Mouse (Mus musculus) heart, embryonic 15.5 days (tissue): ENCODE measurements around the gene Peli2. TPM values are rescaled to one million over a fixed set of nuclear protein-coding genes. Genes with fewer than 3 reads are reported as not detected.
A peak's percentile ranks its signal among the peaks of the same experiment; 100 is the strongest.

Experiments
- ATAC-seq: fragments of 200-750 bp; cut with Nextera tagmentation; replicated peaks from 2 replicates; pipeline ENCODE4 v1.8.0; 2017; ENCODE audit warnings: low read depth, moderate TSS enrichment; ENCODE audit not compliant: insufficient number of reproducible peaks, insufficient read depth, low FRiP score
- H3K27ac ChIP-seq: fragments of 300-500 bp; sonication (generic); 2 replicates; pipeline ENCODE4 v1.5.1; 2015; ENCODE audit warnings: mild to moderate bottlenecking, inconsistent platforms
- H3K27me3 ChIP-seq: fragments of 300-500 bp; sonication (generic); 2 replicates; pipeline ENCODE4 v1.6.1; 2015; ENCODE audit warnings: inconsistent platforms
- H3K36me3 ChIP-seq: fragments of 300-500 bp; sonication (generic); 2 replicates; pipeline ENCODE4 v1.6.1; 2015; ENCODE audit warnings: mild to moderate bottlenecking, inconsistent platforms
- H3K4me1 ChIP-seq: fragments of 300-500 bp; sonication (generic); replicated peaks from 2 replicates; pipeline ENCODE4 v1.6.1; 2015; ENCODE audit warnings: inconsistent platforms
- H3K4me2 ChIP-seq: fragments of 300-500 bp; sonication (generic); 2 replicates; pipeline ENCODE4 v1.6.1; 2015; ENCODE audit warnings: inconsistent platforms, mild to moderate bottlenecking, moderate library complexity
- H3K4me3 ChIP-seq: fragments of 300-500 bp; sonication (generic); 2 replicates; pipeline ENCODE4 v1.5.1; 2015; ENCODE audit warnings: mild to moderate bottlenecking, inconsistent platforms
- H3K9ac ChIP-seq: fragments of 300-500 bp; sonication (generic); 2 replicates; pipeline ENCODE4 v1.6.1; 2015; ENCODE audit warnings: mild to moderate bottlenecking, inconsistent platforms
- H3K9me3 ChIP-seq: fragments of 300-500 bp; sonication (generic); replicated peaks from 2 replicates; pipeline ENCODE4 v1.6.1; 2016; ENCODE audit warnings: inconsistent platforms
- WGBS: fragments of 180-500 bp; shearing (Covaris S2); methylation state at CpG from one replicate; pipeline ENCODE4 v1.1.7; 2015; ENCODE audit warnings: mixed read lengths; 5-methylcytosine and 5-hydroxymethylcytosine counted together
- polyA plus RNA-seq: library from polyadenylated mRNA; unstranded; fragments of >200 nt; fragmentation: Nextera tagmentation; extraction: Ambion mirVana; gene quantifications from 2 replicates; pipeline ENCODE4 v1.2.1, GENCODE M21; 2015

The Peli2 gene
- polyA plus RNA-seq, 1 experiment from 2014 or later, result 2.3 TPM

DNA sequence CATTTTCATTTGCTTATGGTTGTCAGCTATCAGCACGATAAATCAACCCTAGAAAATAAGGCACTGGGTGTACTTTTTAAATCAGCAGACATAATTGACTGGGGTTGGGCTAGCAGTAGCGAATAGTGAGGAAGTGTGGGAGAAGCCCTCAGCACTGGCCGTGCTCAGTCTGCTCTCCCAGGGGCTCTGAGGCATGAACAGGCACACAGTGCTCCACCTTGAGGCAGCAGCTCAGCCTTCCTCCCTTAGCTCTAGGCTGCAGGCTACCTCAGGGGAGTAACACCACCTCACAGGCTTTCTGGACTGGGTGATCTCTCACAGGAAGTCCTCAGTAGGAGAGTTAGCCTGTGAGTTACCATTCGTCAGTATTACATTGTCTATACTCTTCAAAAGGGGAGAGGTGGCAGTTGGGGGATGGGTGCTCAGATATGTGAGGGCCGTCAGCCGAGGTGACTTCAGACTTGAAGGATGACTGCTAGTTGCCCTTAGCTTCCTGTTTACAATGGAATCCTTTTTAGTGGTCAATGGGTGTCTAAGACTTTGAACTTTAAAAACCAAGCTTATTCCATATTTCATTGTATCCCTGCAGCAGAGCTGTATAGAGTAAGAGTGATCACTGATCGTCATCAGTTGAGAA lies 105.3 kb downstream of the Peli2 start:
- ATAC-seq, result no peak
- Histone ChIP-seq H3K4me3 (no peak overlapping the region), H3K27me3 (no peaks in the 10 kb centered on the region), H3K4me1 (no peaks in the 10 kb centered on the region; the same call in 1 of the 2 replicates), H3K27ac (no peak overlapping the region), H3K9me3 (no peaks in the 10 kb centered on the region), H3K36me3 (no peaks in the 10 kb centered on the region), H3K4me2 (no peak overlapping the region), H3K9ac (no peak overlapping the region)
- 54% methylated on average over 7 of the region's 7 CpGs for WGBS

DNA sequence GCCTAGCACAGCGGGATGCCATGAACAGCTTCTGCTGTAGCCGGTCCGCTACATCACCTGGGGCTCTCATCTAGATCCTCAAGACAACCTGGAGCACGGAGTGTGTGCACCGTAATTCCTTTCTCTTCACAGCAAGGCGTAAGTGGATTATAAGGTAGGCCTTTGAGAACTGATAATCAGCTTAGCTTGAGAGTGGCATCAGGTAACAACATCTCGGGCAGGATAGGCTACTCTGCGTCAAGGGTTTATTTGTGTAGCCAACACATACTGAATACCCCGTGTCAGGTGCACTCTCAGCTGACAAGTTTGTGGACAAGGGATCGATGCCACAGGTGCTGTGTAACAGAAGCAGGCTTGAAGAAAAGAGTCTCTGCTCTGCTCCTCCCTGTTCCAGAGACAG lies 106.1 kb downstream of the Peli2 start:
- 80% methylated on average over 10 of the region's 10 CpGs for WGBS
- H3K9ac ChIP-seq, result no peak overlapping the region
- H3K27ac ChIP-seq, result no peak overlapping the region
- H3K27me3 ChIP-seq, result no peaks in the 10 kb centered on the region
- H3K36me3 ChIP-seq, result no peaks in the 10 kb centered on the region
- ATAC-seq, result no peak
- H3K4me1 ChIP-seq, result no peaks in the 10 kb centered on the region; the same call in 1 of the 2 replicates
- H3K4me2 ChIP-seq, result no peak overlapping the region
- no peaks in the 10 kb centered on the region for H3K9me3 ChIP-seq
- H3K4me3 ChIP-seq, result no peak overlapping the region

DNA sequence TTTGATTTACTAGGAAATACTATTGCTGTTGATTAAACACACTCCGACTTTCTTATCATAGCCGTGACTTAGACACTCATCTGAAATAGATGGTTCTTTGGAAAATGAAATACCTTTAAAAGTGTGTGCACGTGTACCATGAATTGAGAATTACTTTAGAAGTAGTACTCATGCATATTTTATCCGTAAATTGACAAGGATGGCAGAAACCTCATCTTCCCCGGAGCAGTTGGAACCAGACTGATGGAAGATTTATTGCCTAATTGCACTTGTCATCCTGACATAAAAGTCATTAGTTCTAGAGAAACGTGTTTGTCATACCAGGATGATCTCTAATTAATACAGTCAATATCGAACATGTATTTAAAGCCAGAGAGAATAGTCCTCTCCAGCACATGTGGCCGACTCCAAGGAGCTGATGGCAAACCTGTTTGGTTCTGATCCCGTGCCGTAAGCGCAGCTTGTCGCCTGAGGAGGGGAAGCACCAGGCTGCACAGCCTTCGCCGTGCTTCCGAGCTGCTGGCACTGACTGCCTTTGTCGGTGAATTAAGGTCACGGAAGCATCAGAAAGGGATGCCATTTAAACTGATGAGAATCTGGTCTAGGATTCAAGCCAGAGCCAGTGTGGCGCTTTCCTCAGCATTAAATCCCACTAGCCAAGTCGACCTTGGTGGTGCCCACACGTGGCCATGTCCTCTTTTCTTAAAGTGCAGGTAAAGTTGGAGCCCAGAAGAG lies 114.3 kb downstream of the Peli2 start:
- ATAC-seq, result no peak
- H3K4me2 ChIP-seq, result no peak overlapping the region
- no peak overlapping the region for H3K9ac ChIP-seq
- peaks cover 4% of the 10 kb centered on the region; the same call in 1 of the 2 replicates for H3K27me3 ChIP-seq
- WGBS, result 83% methylated on average over 20 of the region's 20 CpGs
- no peaks in the 10 kb centered on the region for H3K36me3 ChIP-seq
- H3K4me3 ChIP-seq, result no peak overlapping the region
- H3K4me1 ChIP-seq, result no peaks in the 10 kb centered on the region
- no peak overlapping the region for H3K27ac ChIP-seq
- no peaks in the 10 kb centered on the region for H3K9me3 ChIP-seq

DNA sequence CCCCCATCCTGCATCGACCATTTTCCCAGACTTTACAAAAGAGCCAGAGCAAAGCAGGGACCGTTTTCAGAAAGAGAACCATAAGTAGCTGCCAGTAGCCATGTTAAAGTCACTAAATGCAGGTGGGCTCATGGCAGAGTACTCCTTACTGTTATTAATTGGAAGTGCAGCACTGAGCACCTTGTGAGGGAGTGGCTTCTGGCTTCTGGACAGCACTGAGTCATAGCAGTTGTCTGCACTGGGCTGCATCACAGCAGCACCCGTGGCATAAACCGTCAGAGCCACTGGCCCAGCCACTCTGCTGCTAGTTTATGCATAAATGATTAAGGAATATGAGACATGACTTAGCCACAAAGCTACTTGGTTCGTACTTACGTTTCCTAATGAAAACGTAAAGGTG lies 120.7 kb downstream of the Peli2 start:
- Histone ChIP-seq H3K4me1 (no peaks in the 10 kb centered on the region; the same call in 1 of the 2 replicates), H3K4me2 (no peak overlapping the region), H3K27ac (no peak overlapping the region), H3K9ac (no peak overlapping the region), H3K4me3 (no peak overlapping the region), H3K36me3 (no peaks in the 10 kb centered on the region), H3K27me3 (0 out of 2 replicates have a peak, but pooled peaks cover 3% of the 10 kb centered on the region), H3K9me3 (no peaks in the 10 kb centered on the region)
- no peak for ATAC-seq
- 77% methylated on average over 7 of the region's 7 CpGs for WGBS

DNA sequence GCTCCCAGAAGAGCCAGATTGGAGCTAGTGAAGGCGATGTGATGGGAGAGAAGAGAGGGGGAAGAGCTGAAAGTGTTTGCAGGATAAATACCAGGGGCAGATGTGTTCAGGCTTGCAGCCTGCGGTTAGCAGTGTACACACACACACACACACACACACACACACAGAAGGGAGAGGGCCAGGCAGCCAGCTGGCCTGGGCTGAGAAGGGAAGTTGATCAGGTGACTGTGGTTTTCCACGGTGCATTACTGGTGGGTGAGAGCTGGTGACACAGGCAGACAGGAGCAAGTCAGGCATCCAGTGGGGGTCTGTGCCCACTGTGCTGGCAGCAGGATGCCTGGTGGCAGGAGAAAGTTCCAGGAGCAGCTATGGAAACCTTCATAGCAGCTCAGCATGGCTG lies 125.6 kb downstream of the Peli2 start:
- no peak overlapping the region for H3K4me2 ChIP-seq
- no peak overlapping the region for H3K27ac ChIP-seq
- WGBS, result 62% methylated on average over 3 of the region's 3 CpGs
- H3K9me3 ChIP-seq, result no peaks in the 10 kb centered on the region
- H3K9ac ChIP-seq, result no peak overlapping the region
- H3K36me3 ChIP-seq, result no peaks in the 10 kb centered on the region
- H3K27me3 ChIP-seq, result peaks cover 10% of the 10 kb centered on the region; the same call in 1 of the 2 replicates
- no peaks in the 10 kb centered on the region; the same call in 1 of the 2 replicates for H3K4me1 ChIP-seq
- H3K4me3 ChIP-seq, result no peak overlapping the region
- ATAC-seq, result peak; percentile 47; the same call in 1 of the 2 replicates

DNA sequence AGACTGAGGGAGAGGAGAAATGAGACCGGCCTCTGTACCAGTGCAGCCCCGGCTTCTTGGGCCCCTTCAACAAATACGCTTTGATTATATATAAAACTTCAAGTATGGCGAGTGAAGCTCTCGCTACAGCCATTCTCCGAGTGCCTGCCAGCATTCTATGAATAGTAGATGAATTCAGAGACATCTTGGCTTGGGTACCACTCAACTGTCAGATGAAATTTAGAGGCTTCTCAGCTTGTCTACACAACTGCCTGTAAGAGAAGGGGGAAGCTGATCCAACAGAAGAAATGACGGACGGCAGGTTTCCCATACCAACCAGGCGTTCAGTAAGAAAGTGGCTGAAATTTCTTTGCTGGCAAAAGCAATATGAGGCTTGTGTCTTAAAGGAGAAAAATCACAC lies 126.3 kb downstream of the Peli2 start:
- ATAC-seq, result no peak
- peaks cover 17% of the 10 kb centered on the region for H3K27me3 ChIP-seq
- WGBS, result 85% methylated on average over 9 of the region's 9 CpGs
- no peak overlapping the region for H3K4me2 ChIP-seq
- no peaks in the 10 kb centered on the region for H3K36me3 ChIP-seq
- no peak overlapping the region for H3K9ac ChIP-seq
- no peaks in the 10 kb centered on the region for H3K9me3 ChIP-seq
- no peak overlapping the region for H3K4me3 ChIP-seq
- H3K4me1 ChIP-seq, result no peaks in the 10 kb centered on the region; the same call in 1 of the 2 replicates
- H3K27ac ChIP-seq, result no peak overlapping the region

DNA sequence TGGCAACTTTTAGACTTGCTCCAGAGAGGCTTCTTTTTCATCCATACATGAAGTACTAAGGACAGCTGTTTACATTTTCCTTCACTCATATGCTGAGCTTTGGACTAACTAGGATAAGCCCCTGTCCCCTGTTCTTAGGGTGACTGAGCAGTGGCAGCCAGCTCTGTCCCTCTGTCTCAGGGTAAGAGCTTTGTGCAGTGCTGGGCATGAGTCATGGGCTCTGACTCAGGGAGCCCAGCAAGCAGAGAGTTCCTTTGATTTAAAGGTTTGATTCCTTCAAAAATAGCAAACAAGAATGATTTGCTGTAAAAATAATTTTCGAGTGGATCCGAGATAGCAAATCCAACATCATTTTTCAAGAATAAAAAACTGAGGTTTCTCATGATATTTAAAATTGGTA lies 128.8 kb downstream of the Peli2 start:
- Histone ChIP-seq H3K27ac (no peak overlapping the region), H3K27me3 (peaks cover 27% of the 10 kb centered on the region), H3K4me2 (no peak overlapping the region), H3K4me1 (no peaks in the 10 kb centered on the region; the same call in 1 of the 2 replicates), H3K9ac (no peak overlapping the region), H3K36me3 (no peaks in the 10 kb centered on the region), H3K4me3 (no peak overlapping the region), H3K9me3 (no peaks in the 10 kb centered on the region)
- no peak for ATAC-seq
- 78% methylated on average over 2 of the region's 2 CpGs for WGBS

DNA sequence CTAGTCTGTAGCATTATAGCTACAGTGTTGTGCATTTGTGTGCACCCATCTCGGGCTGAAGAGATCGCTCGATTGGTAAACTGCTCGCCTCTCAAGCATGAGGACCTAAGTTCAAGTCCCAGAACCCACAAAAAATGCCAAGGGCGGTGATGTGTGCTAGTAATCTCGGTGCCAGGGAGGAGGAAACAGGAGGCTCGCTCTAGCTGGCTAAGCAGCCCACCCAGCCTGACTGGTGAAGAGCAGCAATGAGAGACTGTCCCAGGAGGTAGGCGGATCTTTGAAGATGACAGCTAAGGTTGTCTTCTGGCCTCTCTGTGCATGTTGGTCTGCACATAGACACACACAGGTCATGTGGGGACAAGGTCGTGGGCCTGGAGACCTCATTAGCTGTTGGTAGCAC lies 129.3 kb downstream of the Peli2 start:
- Histone ChIP-seq H3K27me3 (peaks cover 27% of the 10 kb centered on the region), H3K36me3 (no peaks in the 10 kb centered on the region), H3K27ac (no peak overlapping the region), H3K4me1 (no peaks in the 10 kb centered on the region; the same call in 1 of the 2 replicates), H3K9ac (no peak overlapping the region), H3K4me3 (no peak overlapping the region), H3K9me3 (no peaks in the 10 kb centered on the region), H3K4me2 (no peak overlapping the region)
- WGBS, result 90% methylated on average over 9 of the region's 9 CpGs
- no peak for ATAC-seq

DNA sequence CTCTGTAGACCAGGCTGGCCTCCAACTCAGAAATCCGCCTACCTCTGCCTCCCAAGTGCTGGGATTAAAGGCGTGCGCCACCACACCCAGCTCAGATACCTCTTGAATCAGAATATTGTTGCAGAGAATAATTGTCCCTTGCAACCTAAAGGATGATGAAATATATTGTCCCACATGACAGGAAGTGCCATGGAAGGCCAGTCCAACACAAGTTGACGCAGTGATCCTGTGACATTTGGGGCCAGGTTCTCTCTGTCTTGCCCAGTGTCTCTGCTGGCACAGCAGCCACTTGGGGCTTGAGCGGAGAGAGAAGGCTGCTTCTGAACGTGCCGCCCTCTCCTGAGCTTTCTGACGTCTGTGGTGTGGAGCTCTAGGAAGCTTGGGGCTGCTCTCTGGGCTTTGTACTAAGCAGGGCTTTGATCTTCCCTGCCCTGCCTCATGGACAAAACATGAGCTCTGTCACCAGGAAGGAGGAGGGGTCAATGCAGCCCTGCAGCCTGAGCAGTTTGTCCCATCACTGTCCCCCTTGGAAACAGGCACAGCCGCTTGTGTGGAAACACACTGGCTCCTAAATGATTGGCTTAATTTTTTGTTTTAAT lies 130.9 kb downstream of the Peli2 start:
- no peaks in the 10 kb centered on the region for H3K9me3 ChIP-seq
- peaks cover 31% of the 10 kb centered on the region for H3K27me3 ChIP-seq
- H3K4me2 ChIP-seq, result no peak overlapping the region
- 59% methylated on average over 9 of the region's 9 CpGs for WGBS
- ATAC-seq, result no peak
- no peak overlapping the region for H3K4me3 ChIP-seq
- H3K4me1 ChIP-seq, result no peaks in the 10 kb centered on the region
- H3K36me3 ChIP-seq, result no peaks in the 10 kb centered on the region
- H3K27ac ChIP-seq, result no peak overlapping the region
- no peak overlapping the region for H3K9ac ChIP-seq

DNA sequence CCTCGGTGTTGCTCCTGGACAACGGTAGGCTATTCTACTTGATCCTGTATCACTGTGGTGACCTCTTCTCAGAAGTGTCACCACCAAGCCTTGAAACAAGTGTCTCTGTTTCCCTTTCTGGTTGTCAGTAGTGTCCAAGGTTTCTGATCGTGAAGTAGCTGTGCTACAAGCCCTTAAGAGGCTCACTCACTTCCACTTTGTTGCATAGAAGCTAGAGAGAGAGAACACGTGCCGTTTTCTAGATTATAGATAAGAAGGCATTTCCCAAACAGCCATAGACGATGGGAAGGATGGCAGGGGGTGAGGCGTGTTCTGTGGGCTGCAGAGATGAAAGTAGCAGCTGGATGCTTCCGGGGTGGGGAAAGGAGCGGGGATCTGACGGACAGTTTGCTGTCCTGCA lies 132.6 kb downstream of the Peli2 start:
- WGBS, result 42% methylated on average over 10 of the region's 10 CpGs
- no peak overlapping the region for H3K9ac ChIP-seq
- no peak overlapping the region for H3K4me2 ChIP-seq
- H3K4me1 ChIP-seq, result no peaks in the 10 kb centered on the region
- no peak for ATAC-seq
- H3K27me3 ChIP-seq, result peaks cover 33% of the 10 kb centered on the region; the same call in 1 of the 2 replicates
- no peak overlapping the region for H3K27ac ChIP-seq
- no peaks in the 10 kb centered on the region for H3K36me3 ChIP-seq
- H3K4me3 ChIP-seq, result no peak overlapping the region
- no peaks in the 10 kb centered on the region for H3K9me3 ChIP-seq

DNA sequence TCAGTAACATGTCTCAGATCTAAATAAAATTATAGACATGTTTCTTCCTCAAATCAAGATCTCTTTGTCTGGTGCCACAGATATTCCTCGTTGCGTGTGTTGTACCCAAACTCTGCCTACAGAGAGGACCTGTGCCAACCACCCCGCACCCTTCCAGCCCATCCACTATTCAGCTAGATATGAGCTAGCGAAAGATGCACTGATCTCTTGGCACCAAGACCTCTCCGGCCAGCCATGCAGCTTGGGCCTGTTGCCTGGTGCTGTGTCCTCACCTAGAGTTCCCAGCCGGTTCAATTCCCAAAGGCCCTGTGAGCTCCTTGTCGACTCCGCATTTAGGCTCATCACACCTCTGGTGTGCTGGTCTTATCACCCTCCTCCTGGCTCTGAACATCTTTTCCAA lies 134.1 kb downstream of the Peli2 start:
- H3K9ac ChIP-seq, result no peak overlapping the region
- peaks cover 30% of the 10 kb centered on the region; the same call in 1 of the 2 replicates for H3K27me3 ChIP-seq
- H3K27ac ChIP-seq, result no peak overlapping the region
- no peak overlapping the region for H3K4me3 ChIP-seq
- ATAC-seq, result no peak
- WGBS, result 79% methylated on average over 8 of the region's 8 CpGs
- no peaks in the 10 kb centered on the region for H3K4me1 ChIP-seq
- no peaks in the 10 kb centered on the region for H3K36me3 ChIP-seq
- H3K4me2 ChIP-seq, result no peak overlapping the region
- no peaks in the 10 kb centered on the region for H3K9me3 ChIP-seq
